Mouse (Mus musculus): ENCODE results near the gene Inpp4b. TPM values are rescaled to one million over a fixed set of nuclear protein-coding genes. Genes with fewer than 3 reads are reported as not detected.

The Inpp4b gene
- polyA plus RNA-seq, 2 experiments = 3.4 to 14.0 TPM

GRCm38 (mm10) chr8:81826406-81826805 is 484.1 kb downstream of the Inpp4b start:
- Histone ChIP-seq H3K4me3 (replicated peaks; ENCODE audit: low read length) (no peak overlapping the region), H3K9me3 (ENCODE audit: control insufficient read depth, low read length) (no peaks in the 10 kb centered on the region), H3K27me3 (ENCODE audit: control insufficient read depth, insufficient read depth, low read length) (no peaks in the 10 kb centered on the region), H3K9ac (ENCODE audit: low read depth, low read length, severe bottlenecking) (no peak overlapping the region), H3K36me3 (ENCODE audit: control insufficient read depth, insufficient read depth, low read length) (no peaks in the 10 kb centered on the region), H3K4me2 (replicated peaks; ENCODE audit: low read depth, low read length, severe bottlenecking) (no peak overlapping the region), H3K4me1 (ENCODE audit: control insufficient read depth, insufficient read depth, low read length) (no peaks in the 10 kb centered on the region), H3K27ac (replicated peaks; ENCODE audit: low read depth, low read length) (no peak overlapping the region)
- ATAC-seq (ENCODE audit: low FRiP score, low read depth) (no peak), DNase-seq (ENCODE audit: low spot score) (no peak)
- no peak for TF ChIP-seq POLR2A (IDR thresholded peaks at IDR 0.05; ENCODE audit: borderline replicate concordance, extremely low read depth, insufficient read depth, insufficient read length)
- WGBS = 70% methylated on average over 2 of the region's 2 CpGs

GRCm38 (mm10) chr8:81827306-81827913 is 485.1 kb downstream of the Inpp4b start:
- WGBS = 67% methylated on average over 2 of the region's 2 CpGs
- DNase-seq (ENCODE audit: low spot score) (no peak), ATAC-seq (ENCODE audit: low FRiP score, low read depth) (peak; percentile 67)
- H3K4me3 ChIP-seq (replicated peaks; ENCODE audit: low read length) = no peak overlapping the region
- no peak overlapping the region for H3K27ac ChIP-seq (replicated peaks; ENCODE audit: low read depth, low read length)
- TF ChIP-seq POLR2A (IDR thresholded peaks at IDR 0.05; ENCODE audit: borderline replicate concordance, extremely low read depth, insufficient read depth, insufficient read length) = no peak
- no peaks in the 10 kb centered on the region for H3K9me3 ChIP-seq (ENCODE audit: control insufficient read depth, low read length)
- no peaks in the 10 kb centered on the region for H3K36me3 ChIP-seq (ENCODE audit: control insufficient read depth, insufficient read depth, low read length)
- H3K27me3 ChIP-seq (ENCODE audit: control insufficient read depth, insufficient read depth, low read length) = no peaks in the 10 kb centered on the region
- H3K9ac ChIP-seq (ENCODE audit: low read depth, low read length, severe bottlenecking) = no peak overlapping the region
- no peak overlapping the region for H3K4me2 ChIP-seq (replicated peaks; ENCODE audit: low read depth, low read length, severe bottlenecking)
- H3K4me1 ChIP-seq (ENCODE audit: control insufficient read depth, insufficient read depth, low read length) = no peaks in the 10 kb centered on the region

GRCm38 (mm10) chr8:81831430-81831829 is 489.1 kb downstream of the Inpp4b start:
- TF ChIP-seq POLR2A (IDR thresholded peaks at IDR 0.05; ENCODE audit: borderline replicate concordance, extremely low read depth, insufficient read depth, insufficient read length) = no peak
- no peaks in the 10 kb centered on the region for H3K9me3 ChIP-seq (ENCODE audit: control insufficient read depth, low read length)
- no peak overlapping the region for H3K4me2 ChIP-seq (replicated peaks; ENCODE audit: low read depth, low read length, severe bottlenecking)
- H3K27me3 ChIP-seq (ENCODE audit: control insufficient read depth, insufficient read depth, low read length) = no peaks in the 10 kb centered on the region
- H3K27ac ChIP-seq (replicated peaks; ENCODE audit: low read depth, low read length) = no peak overlapping the region
- no peaks in the 10 kb centered on the region for H3K4me1 ChIP-seq (ENCODE audit: control insufficient read depth, insufficient read depth, low read length)
- H3K36me3 ChIP-seq (ENCODE audit: control insufficient read depth, insufficient read depth, low read length) = no peaks in the 10 kb centered on the region
- H3K9ac ChIP-seq (ENCODE audit: low read depth, low read length, severe bottlenecking) = no peak overlapping the region
- ATAC-seq (ENCODE audit: low FRiP score, low read depth) (no peak), DNase-seq (ENCODE audit: low spot score) (no peak)
- H3K4me3 ChIP-seq (replicated peaks; ENCODE audit: low read length) = no peak overlapping the region

GRCm38 (mm10) chr8:81833852-81834251 is 491.5 kb downstream of the Inpp4b start:
- no peaks in the 10 kb centered on the region for H3K36me3 ChIP-seq (ENCODE audit: control insufficient read depth, insufficient read depth, low read length)
- no peak overlapping the region for H3K4me3 ChIP-seq (replicated peaks; ENCODE audit: low read length)
- DNase-seq (ENCODE audit: low spot score) = no peak
- H3K27ac ChIP-seq (replicated peaks; ENCODE audit: low read depth, low read length) = no peak overlapping the region
- no peaks in the 10 kb centered on the region for H3K9me3 ChIP-seq (ENCODE audit: control insufficient read depth, low read length)
- H3K4me2 ChIP-seq (replicated peaks; ENCODE audit: low read depth, low read length, severe bottlenecking) = no peak overlapping the region
- no peak for TF ChIP-seq POLR2A (IDR thresholded peaks at IDR 0.05; ENCODE audit: borderline replicate concordance, extremely low read depth, insufficient read depth, insufficient read length)
- no peaks in the 10 kb centered on the region for H3K4me1 ChIP-seq (ENCODE audit: control insufficient read depth, insufficient read depth, low read length)
- H3K9ac ChIP-seq (ENCODE audit: low read depth, low read length, severe bottlenecking) = no peak overlapping the region
- ATAC-seq (ENCODE audit: low FRiP score, low read depth) = no peak
- H3K27me3 ChIP-seq (ENCODE audit: control insufficient read depth, insufficient read depth, low read length) = no peaks in the 10 kb centered on the region

GRCm38 (mm10) chr8:81840512-81840911 is 498.2 kb downstream of the Inpp4b start:
- H3K4me1 ChIP-seq (ENCODE audit: control insufficient read depth, insufficient read depth, low read length) = no peaks in the 10 kb centered on the region
- ATAC-seq (ENCODE audit: low FRiP score, low read depth) = no peak
- H3K4me3 ChIP-seq (replicated peaks; ENCODE audit: low read length) = no peak overlapping the region
- no peak overlapping the region for H3K4me2 ChIP-seq (replicated peaks; ENCODE audit: low read depth, low read length, severe bottlenecking)
- TF ChIP-seq POLR2A (IDR thresholded peaks at IDR 0.05; ENCODE audit: borderline replicate concordance, extremely low read depth, insufficient read depth, insufficient read length) = no peak
- no peaks in the 10 kb centered on the region for H3K9me3 ChIP-seq (ENCODE audit: control insufficient read depth, low read length)
- no peaks in the 10 kb centered on the region for H3K27me3 ChIP-seq (ENCODE audit: control insufficient read depth, insufficient read depth, low read length)
- no peak overlapping the region for H3K9ac ChIP-seq (ENCODE audit: low read depth, low read length, severe bottlenecking)
- DNase-seq (ENCODE audit: low spot score) = no peak
- no peak overlapping the region for H3K27ac ChIP-seq (replicated peaks; ENCODE audit: low read depth, low read length)
- no peaks in the 10 kb centered on the region for H3K36me3 ChIP-seq (ENCODE audit: control insufficient read depth, insufficient read depth, low read length)
